Mouse (Mus musculus): ENCODE results near the gene Tprn. TPM values are rescaled to one million over a fixed set of nuclear protein-coding genes. Genes with fewer than 3 reads are reported as not detected.

Gene Tprn
- polyA plus RNA-seq, 2 experiments = 4.9 to 6.1 TPM

GRCm38 (mm10) chr2:25225811-25226379, 36.5 kb upstream of the Tprn start:
- Histone ChIP-seq H3K9ac (ENCODE audit: low read depth, low read length, severe bottlenecking) (no peak overlapping the region), H3K9me3 (ENCODE audit: control insufficient read depth, low read length) (no peaks in the 10 kb centered on the region), H3K36me3 (ENCODE audit: control insufficient read depth, insufficient read depth, low read length) (peaks cover 9% of the 10 kb centered on the region; the same call in 1 of the 2 replicates), H3K4me3 (replicated peaks; ENCODE audit: low read length) (no peak overlapping the region), H3K4me2 (replicated peaks; ENCODE audit: low read depth, low read length, severe bottlenecking) (peak overlapping the region; percentile 50; the same call in 1 of the 2 replicates), H3K4me1 (ENCODE audit: control insufficient read depth, insufficient read depth, low read length) (peaks cover 12% of the 10 kb centered on the region), H3K27ac (replicated peaks; ENCODE audit: low read depth, low read length) (peak overlapping the region; percentile 91; the same call in 1 of the 2 replicates), H3K27me3 (ENCODE audit: control insufficient read depth, insufficient read depth, low read length) (no peaks in the 10 kb centered on the region)
- DNase-seq (ENCODE audit: low spot score) (no peak), ATAC-seq (ENCODE audit: low FRiP score, low read depth) (no peak)
- no peak for TF ChIP-seq POLR2A (IDR thresholded peaks at IDR 0.05; ENCODE audit: borderline replicate concordance, extremely low read depth, insufficient read depth, insufficient read length)
- 65% methylated on average over 8 of the region's 8 CpGs for WGBS

GRCm38 (mm10) chr2:25226864-25227263, 35.6 kb upstream of the Tprn start:
- H3K4me2 ChIP-seq (replicated peaks; ENCODE audit: low read depth, low read length, severe bottlenecking) = no peak overlapping the region
- no peak overlapping the region for H3K27ac ChIP-seq (replicated peaks; ENCODE audit: low read depth, low read length)
- peaks cover 2% of the 10 kb centered on the region; the same call in 1 of the 2 replicates for H3K36me3 ChIP-seq (ENCODE audit: control insufficient read depth, insufficient read depth, low read length)
- TF ChIP-seq POLR2A (IDR thresholded peaks at IDR 0.05; ENCODE audit: borderline replicate concordance, extremely low read depth, insufficient read depth, insufficient read length) = no peak
- H3K9me3 ChIP-seq (ENCODE audit: control insufficient read depth, low read length) = no peaks in the 10 kb centered on the region
- WGBS = 65% methylated on average over 5 of the region's 5 CpGs
- ATAC-seq (ENCODE audit: low FRiP score, low read depth) = no peak
- no peak for DNase-seq (ENCODE audit: low spot score)
- no peaks in the 10 kb centered on the region for H3K27me3 ChIP-seq (ENCODE audit: control insufficient read depth, insufficient read depth, low read length)
- H3K4me3 ChIP-seq (replicated peaks; ENCODE audit: low read length) = no peak overlapping the region
- H3K4me1 ChIP-seq (ENCODE audit: control insufficient read depth, insufficient read depth, low read length) = peaks cover 12% of the 10 kb centered on the region
- H3K9ac ChIP-seq (ENCODE audit: low read depth, low read length, severe bottlenecking) = no peak overlapping the region

GRCm38 (mm10) chr2:25227406-25227805, 35.0 kb upstream of the Tprn start:
- ATAC-seq (ENCODE audit: low FRiP score, low read depth) = no peak
- Histone ChIP-seq H3K27ac (replicated peaks; ENCODE audit: low read depth, low read length) (no peak overlapping the region), H3K9me3 (ENCODE audit: control insufficient read depth, low read length) (no peaks in the 10 kb centered on the region), H3K4me2 (replicated peaks; ENCODE audit: low read depth, low read length, severe bottlenecking) (no peak overlapping the region), H3K4me1 (ENCODE audit: control insufficient read depth, insufficient read depth, low read length) (peaks cover 12% of the 10 kb centered on the region), H3K4me3 (replicated peaks; ENCODE audit: low read length) (no peak overlapping the region), H3K36me3 (ENCODE audit: control insufficient read depth, insufficient read depth, low read length) (no peaks in the 10 kb centered on the region), H3K9ac (ENCODE audit: low read depth, low read length, severe bottlenecking) (no peak overlapping the region), H3K27me3 (ENCODE audit: control insufficient read depth, insufficient read depth, low read length) (no peaks in the 10 kb centered on the region)
- 87% methylated on average over 4 of the region's 4 CpGs for WGBS
- no peak for TF ChIP-seq POLR2A (IDR thresholded peaks at IDR 0.05; ENCODE audit: borderline replicate concordance, extremely low read depth, insufficient read depth, insufficient read length)
- no peak for DNase-seq (ENCODE audit: low spot score)

DNA sequence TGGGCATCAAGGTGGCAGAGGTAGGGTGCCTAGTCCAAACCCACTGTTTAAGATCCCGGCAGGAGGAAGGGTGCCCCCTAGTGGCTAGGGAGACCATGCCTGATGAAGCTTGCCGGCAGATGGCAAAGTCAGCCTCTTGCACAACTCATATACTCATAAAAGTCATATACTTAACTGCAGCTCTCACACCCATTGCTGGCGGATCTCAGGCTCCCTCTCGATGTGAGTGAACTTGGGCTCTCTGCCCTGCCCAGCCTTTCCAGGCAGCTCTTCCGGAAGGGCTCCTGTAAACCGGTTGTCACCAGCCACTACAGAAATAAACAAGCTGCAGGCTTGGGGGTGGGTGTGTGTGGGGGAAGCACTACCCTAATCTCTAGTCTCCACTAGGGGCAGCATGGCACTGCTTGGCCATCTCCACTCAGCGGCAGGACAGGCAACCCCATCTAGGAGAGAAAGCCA, 34.0 kb upstream of the Tprn start:
- DNase-seq (ENCODE audit: low spot score) = peak; percentile 84
- Histone ChIP-seq H3K36me3 (ENCODE audit: control insufficient read depth, insufficient read depth, low read length) (no peaks in the 10 kb centered on the region), H3K4me3 (replicated peaks; ENCODE audit: low read length) (no peak overlapping the region), H3K4me2 (replicated peaks; ENCODE audit: low read depth, low read length, severe bottlenecking) (peak overlapping the region; percentile 24; the same call in 1 of the 2 replicates), H3K9ac (ENCODE audit: low read depth, low read length, severe bottlenecking) (no peak overlapping the region), H3K9me3 (ENCODE audit: control insufficient read depth, low read length) (no peaks in the 10 kb centered on the region), H3K27me3 (ENCODE audit: control insufficient read depth, insufficient read depth, low read length) (no peaks in the 10 kb centered on the region), H3K4me1 (ENCODE audit: control insufficient read depth, insufficient read depth, low read length) (peaks cover 9% of the 10 kb centered on the region), H3K27ac (replicated peaks; ENCODE audit: low read depth, low read length) (peak overlapping the region; percentile 34; the same call in 1 of the 2 replicates)
- TF ChIP-seq POLR2A (IDR thresholded peaks at IDR 0.05; ENCODE audit: borderline replicate concordance, extremely low read depth, insufficient read depth, insufficient read length) = no peak
- no peak for ATAC-seq (ENCODE audit: low FRiP score, low read depth)
- 3% methylated on average over 7 of the region's 7 CpGs for WGBS

- Histone ChIP-seq H3K9ac (ENCODE audit: low read depth, low read length, severe bottlenecking) (no peak overlapping the region), H3K9me3 (ENCODE audit: control insufficient read depth, low read length) (no peaks in the 10 kb centered on the region), H3K36me3 (ENCODE audit: control insufficient read depth, insufficient read depth, low read length) (no peaks in the 10 kb centered on the region), H3K4me3 (replicated peaks; ENCODE audit: low read length) (no peak overlapping the region), H3K4me2 (replicated peaks; ENCODE audit: low read depth, low read length, severe bottlenecking) (peak overlapping the region; percentile 24; the same call in 1 of the 2 replicates), H3K27ac (replicated peaks; ENCODE audit: low read depth, low read length) (no peak overlapping the region), H3K27me3 (ENCODE audit: control insufficient read depth, insufficient read depth, low read length) (no peaks in the 10 kb centered on the region), H3K4me1 (ENCODE audit: control insufficient read depth, insufficient read depth, low read length) (peaks cover 5% of the 10 kb centered on the region; the same call in 1 of the 2 replicates)
- WGBS = 72% methylated on average over 6 of the region's 6 CpGs
- TF ChIP-seq POLR2A (IDR thresholded peaks at IDR 0.05; ENCODE audit: borderline replicate concordance, extremely low read depth, insufficient read depth, insufficient read length) = no peak
- DNase-seq (ENCODE audit: low spot score) = no peak
- ATAC-seq (ENCODE audit: low FRiP score, low read depth) = no peak
These were observed 33.4 kb upstream of the Tprn start for GRCm38 (mm10) chr2:25228995-25229530.
